Mouse (Mus musculus): ENCODE data around the gene Uggt2. TPM values are rescaled to one million over a fixed set of nuclear protein-coding genes. Genes with fewer than 3 reads are reported as not detected.

The Uggt2 gene
- total RNA-seq, 2 experiments from 2014 or later = 30.7 to 42.1 TPM

- DNase-seq (ENCODE audit: extremely low spot score in 1 of 2, low spot score in 2 of 2) = no peak
- intact Hi-C loops (cut with DNase I) = no loop called here
These were observed 55.5 kb downstream of the Uggt2 start for GRCm38 (mm10) chr14:119043765-119044164.

GRCm38 (mm10) chr14:119040253-119040652, 59.0 kb downstream of the Uggt2 start:
- intact Hi-C loops (cut with DNase I) = no loop called here

GRCm38 (mm10) chr14:119037755-119038154, 61.5 kb downstream of the Uggt2 start:
- intact Hi-C loops (cut with DNase I) = no loop called here
- DNase-seq (ENCODE audit: extremely low spot score in 1 of 2, low spot score in 2 of 2) = no peak

More at GRCm38 (mm10) chr14:119040253-119040652, 59.0 kb downstream of the Uggt2 start:
- peak in 1 of 2 experiments; percentile 50 for DNase-seq (ENCODE audit: extremely low spot score in 1 of 2, low spot score in 2 of 2)

GRCm38 (mm10) chr14:119037076-119037683, 62.0 kb downstream of the Uggt2 start:
- intact Hi-C loops (cut with DNase I) = no loop called here

GRCm38 (mm10) chr14:119027675-119028253, 71.5 kb downstream of the Uggt2 start:
- intact Hi-C loops (cut with DNase I) = no loop called here
- DNase-seq (ENCODE audit: extremely low spot score in 1 of 2, low spot score in 2 of 2) = no peak

More at GRCm38 (mm10) chr14:119037076-119037683, 62.0 kb downstream of the Uggt2 start:
- DNase-seq (ENCODE audit: extremely low spot score in 1 of 2, low spot score in 2 of 2) = no peak

GRCm38 (mm10) chr14:119027130-119027529, 72.1 kb downstream of the Uggt2 start:
- intact Hi-C loops (cut with DNase I) = no loop called here

GRCm38 (mm10) chr14:119025889-119026288, 73.3 kb downstream of the Uggt2 start:
- intact Hi-C loops (cut with DNase I) = no loop called here
- DNase-seq (ENCODE audit: extremely low spot score in 1 of 2, low spot score in 2 of 2) = peak in 1 of 2 experiments; percentile 35

More at GRCm38 (mm10) chr14:119027130-119027529, 72.1 kb downstream of the Uggt2 start:
- DNase-seq (ENCODE audit: extremely low spot score in 1 of 2, low spot score in 2 of 2) = peak in 1 of 2 experiments; percentile 53

GRCm38 (mm10) chr14:119013549-119013948, 85.7 kb downstream of the Uggt2 start:
- intact Hi-C loops (cut with DNase I) = no loop called here
- DNase-seq (ENCODE audit: extremely low spot score in 1 of 2, low spot score in 2 of 2) = no peak

- DNase-seq (ENCODE audit: extremely low spot score in 1 of 2, low spot score in 2 of 2) = peak; percentile 59 to 76
- intact Hi-C loops (cut with DNase I) = no loop called here
These were observed 86.4 kb downstream of the Uggt2 start for GRCm38 (mm10) chr14:119012607-119013431.

- intact Hi-C loops (cut with DNase I) = no loop called here
- DNase-seq (ENCODE audit: extremely low spot score in 1 of 2, low spot score in 2 of 2) = no peak
These were observed 89.7 kb downstream of the Uggt2 start for GRCm38 (mm10) chr14:119009531-119009930.

GRCm38 (mm10) chr14:119008031-119008590, 91.1 kb downstream of the Uggt2 start:
- DNase-seq (ENCODE audit: extremely low spot score in 1 of 2, low spot score in 2 of 2) = no peak
- intact Hi-C loops (cut with DNase I) = no loop called here

- peak; percentile 97 to 98 for DNase-seq (ENCODE audit: extremely low spot score in 1 of 2, low spot score in 2 of 2)
- intact Hi-C loops (cut with DNase I) = no loop called here
These were observed 91.9 kb downstream of the Uggt2 start for GRCm38 (mm10) chr14:119007103-119007951.

GRCm38 (mm10) chr14:119006441-119007102, 92.7 kb downstream of the Uggt2 start:
- DNase-seq (ENCODE audit: extremely low spot score in 1 of 2, low spot score in 2 of 2) = no peak
- intact Hi-C loops (cut with DNase I) = no loop called here

GRCm38 (mm10) chr14:119005834-119006233, 93.4 kb downstream of the Uggt2 start:
- intact Hi-C loops (cut with DNase I) = no loop called here
- no peak for DNase-seq (ENCODE audit: extremely low spot score in 1 of 2, low spot score in 2 of 2)

GRCm38 (mm10) chr14:119003320-119003719, 95.9 kb downstream of the Uggt2 start:
- DNase-seq (ENCODE audit: extremely low spot score in 1 of 2, low spot score in 2 of 2) = no peak
- intact Hi-C loops (cut with DNase I) = no loop called here

GRCm38 (mm10) chr14:118995226-118995925, 103.9 kb downstream of the Uggt2 start:
- intact Hi-C loops (cut with DNase I) = no loop called here

More at GRCm38 (mm10) chr14:118995226-118995925, 103.9 kb downstream of the Uggt2 start:
- no peak for DNase-seq (ENCODE audit: extremely low spot score in 1 of 2, low spot score in 2 of 2)

Data from left cerebral cortex, postnatal 10 days (tissue).